Mouse (Mus musculus) bone marrow, adult 2 months (tissue): Measurements from ENCODE around the gene Gm42906. TPM values are rescaled to one million over a fixed set of nuclear protein-coding genes. Genes with fewer than 3 reads are reported as not detected.

Experiments used
- H3K27ac ChIP-seq: fragments of 200-500 bp; 2 replicates; pipeline ENCODE4 v1.5.1; 2012; ENCODE audit warnings: low read depth, mild to moderate bottlenecking, control low read depth, inconsistent platforms, low read length; ENCODE audit not compliant: control insufficient read depth, poor library complexity, insufficient read depth
- H3K4me1 ChIP-seq: fragments of 200-500 bp; 2 replicates; pipeline ENCODE4 v1.6.1; 2011; ENCODE audit warnings: low read length; ENCODE audit not compliant: control insufficient read depth, insufficient read depth
- H3K4me3 ChIP-seq: fragments of 200-500 bp; replicated peaks from 2 replicates; pipeline ENCODE3; 2011; ENCODE audit warnings: mild to moderate bottlenecking, low read depth, low read length, control low read depth; ENCODE audit not compliant: control insufficient read depth
- CTCF ChIP-seq: fragments of 200-500 bp; IDR thresholded peaks from 2 replicates; pipeline ENCODE4 v1.5.1; 2011; ENCODE audit warnings: low read length, control low read depth; ENCODE audit not compliant: control insufficient read depth, insufficient read depth
- POLR2A ChIP-seq: fragments of 200-500 bp; IDR thresholded peaks from 2 replicates; pipeline ENCODE4 v1.6.1; 2011; ENCODE audit warnings: low read depth, mild to moderate bottlenecking, control low read depth, low read length, borderline replicate concordance; ENCODE audit not compliant: control insufficient read depth
- WGBS: fragments of 180-500 bp; shearing (Covaris S2); methylation state at CpG from one replicate; pipeline ENCODE4 v1.1.7; 2018; 5-methylcytosine and 5-hydroxymethylcytosine counted together
- polyA plus RNA-seq: library from polyadenylated mRNA; stranded (reverse); fragments of >200 nt; gene quantifications from 2 replicates; pipeline ENCODE4 v1.2.4, GENCODE M21; 2011; ENCODE audit warnings: low replicate concordance; ENCODE audit not compliant: missing spikeins, insufficient read depth, insufficient read length

The Gm42906 gene
- polyA plus RNA-seq, 1 experiment, result not detected

DNA sequence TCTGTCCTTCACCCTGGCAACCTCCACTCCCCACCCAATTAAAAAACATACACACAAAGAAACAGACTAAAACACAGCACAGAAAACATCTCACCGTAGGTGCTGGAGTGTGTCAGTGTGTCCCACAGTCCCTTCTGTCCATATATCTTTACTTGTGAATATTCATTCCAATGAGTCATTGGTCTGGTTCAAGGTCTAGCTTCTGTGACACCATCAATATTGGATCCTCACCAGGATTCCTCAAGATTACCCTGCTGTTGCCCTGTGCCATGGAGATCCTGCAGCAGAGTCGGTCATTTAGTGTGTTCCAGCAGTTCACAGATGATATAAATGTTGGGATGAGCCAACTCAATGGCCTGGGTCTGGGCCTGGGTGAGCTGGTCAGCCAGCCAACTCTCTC lies 152.0 kb downstream of the Gm42906 start:
- 84% methylated on average over 2 of the region's 2 CpGs for WGBS

DNA sequence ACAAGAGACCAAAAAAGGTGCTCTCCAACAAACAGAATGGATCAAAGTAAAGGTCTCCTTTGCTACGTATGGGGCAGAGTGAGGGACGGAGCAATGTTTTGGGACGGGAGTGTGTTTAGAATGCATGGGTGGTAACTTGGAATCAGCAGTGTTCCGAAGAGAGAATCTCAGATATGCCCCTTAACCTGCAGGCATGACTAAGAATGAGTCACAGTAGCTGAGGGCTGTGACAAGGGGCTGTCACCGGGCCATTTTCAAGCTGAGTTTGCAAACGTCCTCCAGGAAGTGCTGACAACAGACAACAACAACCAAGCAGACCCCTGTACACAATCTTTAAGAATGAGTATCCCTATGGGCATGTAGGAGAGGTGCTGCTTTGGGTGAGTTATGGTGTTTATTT lies 153.7 kb downstream of the Gm42906 start:
- WGBS, result 71% methylated on average over 6 of the region's 6 CpGs
- TF ChIP-seq POLR2A (no peak), CTCF (no peak)
- H3K27ac ChIP-seq, result no peak overlapping the region
- H3K4me1 ChIP-seq, result no peaks in the 10 kb centered on the region
- no peak overlapping the region for H3K4me3 ChIP-seq

More for the DNA sequence above, 152.0 kb downstream of the Gm42906 start:
- Histone ChIP-seq H3K27ac (no peak overlapping the region), H3K4me3 (no peak overlapping the region), H3K4me1 (no peaks in the 10 kb centered on the region)
- TF ChIP-seq POLR2A (no peak), CTCF (no peak)

DNA sequence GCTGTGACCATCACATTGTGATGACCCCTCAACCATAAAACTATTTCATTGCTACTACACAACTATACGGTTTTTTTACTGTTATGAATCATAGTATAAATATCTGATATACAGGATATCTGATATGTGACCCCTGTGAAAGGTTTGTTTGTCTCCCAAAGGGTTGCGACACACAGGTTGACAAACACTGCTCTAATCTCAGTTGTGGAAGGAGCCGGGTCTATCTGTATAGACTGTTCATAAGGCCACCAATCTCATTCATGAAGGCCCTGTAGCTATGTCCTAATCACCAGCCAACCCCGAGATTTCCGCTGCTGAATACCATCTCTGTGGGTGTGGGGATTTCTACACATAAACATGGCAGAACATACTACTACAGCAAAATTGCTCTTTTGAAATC lies 157.1 kb downstream of the Gm42906 start:
- H3K4me3 ChIP-seq, result no peak overlapping the region
- TF ChIP-seq CTCF (no peak), POLR2A (no peak)
- H3K27ac ChIP-seq, result no peak overlapping the region
- H3K4me1 ChIP-seq, result no peaks in the 10 kb centered on the region
- 86% methylated on average over 5 of the region's 5 CpGs for WGBS

DNA sequence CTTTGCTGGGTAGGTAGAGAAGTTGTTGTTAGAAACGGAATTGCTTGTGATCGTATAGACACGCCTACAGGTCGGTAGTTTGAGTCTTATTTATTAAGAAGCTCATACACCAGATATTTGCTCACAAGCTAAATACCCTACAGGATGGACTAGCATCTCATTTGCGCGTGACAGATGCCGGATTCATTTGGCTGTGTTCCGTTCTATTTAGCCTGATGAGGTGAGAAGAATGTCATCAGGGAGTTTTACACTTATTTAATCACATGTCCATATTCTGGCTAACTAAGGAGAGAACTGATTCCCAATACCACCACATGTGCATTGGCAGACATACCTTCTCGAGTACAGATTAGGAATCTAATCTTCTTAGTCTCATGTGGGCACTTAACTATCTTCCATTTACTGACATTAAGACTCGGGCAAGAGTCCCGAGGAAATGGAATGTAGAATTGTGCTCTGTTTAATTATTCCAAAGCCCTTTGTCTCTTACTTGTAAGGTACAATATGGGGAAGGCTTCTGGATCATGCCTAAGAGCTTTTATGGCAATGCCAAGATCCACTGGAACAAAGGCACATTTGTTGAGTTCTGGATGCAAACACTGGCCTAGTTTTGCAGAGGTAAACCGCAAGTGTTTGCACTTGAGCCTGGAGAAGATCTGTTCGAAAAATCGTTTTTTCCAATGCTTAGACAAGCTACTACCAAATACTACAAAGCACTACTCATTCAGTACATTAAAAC lies 160.9 kb downstream of the Gm42906 start:
- TF ChIP-seq CTCF (no peak), POLR2A (no peak)
- 80% methylated on average over 14 of the region's 14 CpGs for WGBS
- H3K4me1 ChIP-seq, result no peaks in the 10 kb centered on the region
- H3K27ac ChIP-seq, result no peak overlapping the region
- no peak overlapping the region for H3K4me3 ChIP-seq

DNA sequence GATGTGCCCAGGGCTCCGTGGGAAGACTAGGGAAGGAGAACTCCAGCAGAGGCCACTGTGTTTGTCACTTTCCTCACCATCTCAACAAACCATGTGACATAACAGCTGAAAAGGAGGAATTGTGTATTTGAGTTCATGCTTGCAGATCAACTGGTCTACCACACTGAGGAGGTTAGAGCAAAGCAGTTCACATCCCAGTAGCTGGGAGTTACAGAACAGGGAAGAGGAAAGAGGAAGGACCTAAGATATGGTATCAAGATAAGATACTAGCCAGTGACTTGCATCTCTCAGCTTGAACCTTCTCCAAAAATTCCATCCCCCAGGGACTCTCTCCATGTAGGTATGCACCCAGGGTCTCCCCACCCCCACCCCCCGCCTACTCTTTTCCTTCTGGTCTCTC lies 166.4 kb downstream of the Gm42906 start:
- Histone ChIP-seq H3K4me3 (no peak overlapping the region), H3K27ac (no peak overlapping the region), H3K4me1 (no peaks in the 10 kb centered on the region)
- WGBS, result 65% methylated on average over 2 of the region's 2 CpGs
- TF ChIP-seq CTCF, result no peak
- TF ChIP-seq POLR2A, result no peak

DNA sequence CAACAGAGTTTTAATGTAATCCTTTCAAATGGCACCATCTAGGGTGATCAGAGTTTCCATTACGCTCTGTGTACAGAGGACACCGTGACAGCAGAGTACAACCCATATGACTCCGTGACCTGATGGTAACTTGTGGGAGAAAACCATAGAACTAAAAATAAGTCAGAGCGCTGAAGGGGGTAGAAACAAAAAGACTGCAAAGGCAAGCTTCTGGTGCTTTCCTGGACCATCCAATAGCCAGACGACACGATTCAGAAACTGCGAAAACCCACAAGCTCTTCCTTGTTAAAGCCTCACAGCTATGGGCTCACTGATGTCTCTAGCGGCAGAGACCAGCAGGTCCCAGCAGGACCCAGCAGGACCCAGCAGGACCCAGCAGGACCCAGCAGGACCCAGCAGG lies 175.8 kb downstream of the Gm42906 start:
- Histone ChIP-seq H3K4me3 (no peak overlapping the region), H3K4me1 (peaks cover 2% of the 10 kb centered on the region; the same call in 1 of the 2 replicates), H3K27ac (no peak overlapping the region)
- TF ChIP-seq CTCF, result no peak
- 90% methylated on average over 8 of the region's 8 CpGs for WGBS

DNA sequence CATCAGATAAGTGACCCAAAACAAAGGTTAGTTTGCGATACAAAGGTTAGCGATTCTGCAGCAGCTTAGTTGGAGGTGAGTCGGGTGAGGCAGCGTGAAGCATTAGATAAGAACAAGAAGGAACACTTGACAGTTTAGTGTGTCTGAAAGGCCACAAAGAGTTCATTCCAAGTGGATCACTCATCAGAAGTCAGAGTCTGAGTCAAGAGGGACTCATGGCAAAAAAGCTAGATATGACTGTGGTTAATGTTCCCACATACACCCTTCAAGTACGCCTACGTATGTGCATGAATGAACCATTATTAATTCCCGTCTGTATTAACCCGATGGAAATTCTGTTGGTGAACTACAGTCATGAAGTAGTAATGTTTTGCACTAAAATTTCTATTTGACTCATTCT lies 176.3 kb downstream of the Gm42906 start:
- H3K4me3 ChIP-seq, result no peak overlapping the region
- H3K27ac ChIP-seq, result no peak overlapping the region
- no peak for TF ChIP-seq CTCF
- no peak for TF ChIP-seq POLR2A
- 89% methylated on average over 8 of the region's 8 CpGs for WGBS
- peaks cover 2% of the 10 kb centered on the region; the same call in 1 of the 2 replicates for H3K4me1 ChIP-seq

DNA sequence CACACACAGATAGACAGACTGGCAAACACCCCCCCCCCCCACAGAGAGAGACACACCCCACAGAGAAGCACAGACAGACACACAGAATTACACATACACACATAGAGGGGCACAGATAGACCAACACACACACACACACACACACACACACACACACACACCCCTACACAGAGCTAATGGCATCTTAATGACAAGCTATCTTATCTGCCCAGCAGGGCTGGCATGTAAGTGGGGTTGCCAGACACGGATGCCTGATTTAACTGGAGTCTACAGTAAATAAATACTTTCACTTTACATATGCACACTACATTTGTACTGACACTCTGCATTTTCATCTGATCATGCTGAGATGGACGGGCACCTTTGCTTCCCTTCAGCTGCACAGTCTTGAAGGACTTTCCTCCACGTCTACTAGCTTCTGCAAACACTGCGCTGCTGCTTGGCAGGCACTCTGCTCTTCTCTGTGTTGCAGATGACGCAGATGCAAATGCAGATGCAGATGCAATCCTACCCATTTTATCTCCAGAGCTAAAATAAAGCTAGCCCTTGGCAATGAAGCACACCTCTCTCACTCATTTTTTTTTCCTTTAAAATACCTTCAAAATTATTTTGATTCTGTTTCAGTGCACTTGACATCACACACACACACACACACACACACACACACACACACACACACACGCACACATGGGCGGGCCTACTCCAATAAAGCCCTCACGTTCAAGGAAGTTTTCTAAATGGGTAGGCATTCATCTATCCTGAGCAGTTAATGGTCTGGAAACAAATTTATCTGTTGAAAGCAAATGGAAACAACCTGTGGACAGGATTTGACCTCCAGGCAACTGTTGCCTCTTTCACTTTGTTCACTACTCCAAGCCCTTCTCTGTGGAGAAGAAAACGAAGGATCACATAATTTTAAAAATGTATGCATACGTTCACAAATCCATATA lies 179.0 kb downstream of the Gm42906 start:
- WGBS, result 59% methylated on average over 10 of the region's 10 CpGs
- Histone ChIP-seq H3K27ac (peak overlapping the region; percentile 47; the same call in 1 of the 2 replicates), H3K4me1 (peaks cover 2% of the 10 kb centered on the region; the same call in 1 of the 2 replicates), H3K4me3 (peak overlapping the region; percentile 23)
- no peak for TF ChIP-seq CTCF
- TF ChIP-seq POLR2A, result no peak
